Mouse (Mus musculus): ENCODE results near the gene Zc3h4.

GRCm38 (mm10) chr7:16357602-16358001 lies 43.1 kb upstream of the Zc3h4 start:
- TF ChIP-seq GATA1 (IDR thresholded peaks at IDR 0.05; ENCODE audit: borderline replicate concordance, low read length) (no peak), FLI1 (IDR thresholded peaks at IDR 0.05; ENCODE audit: low read length) (no peak)
